Mouse (Mus musculus) right cerebral cortex, postnatal 14 days (tissue): ENCODE data around the gene Htra1.

Experiments used
- DNase-seq: peaks from one replicate; pipeline ENCODE4 v3.0.0; 2022

The Htra1 gene

DNA sequence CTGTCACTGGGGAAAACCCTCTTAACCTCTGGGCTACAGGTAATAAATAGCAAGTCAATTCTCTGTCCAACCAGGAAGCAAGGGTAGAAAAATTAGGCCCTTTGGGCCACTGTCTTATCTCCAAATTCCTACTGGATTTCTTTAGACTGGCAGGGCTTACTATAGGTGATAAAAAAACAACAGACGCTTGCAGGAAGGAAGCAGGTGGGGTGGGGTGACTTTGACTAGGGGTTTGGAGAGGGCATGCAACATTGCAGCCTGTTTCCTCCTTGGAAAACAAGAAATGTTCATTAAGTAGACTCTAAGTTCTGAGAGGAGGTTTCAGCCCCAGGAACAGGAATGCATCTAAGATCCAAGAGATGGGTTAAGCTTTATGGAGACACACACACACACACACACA lies 88.9 kb downstream of the Htra1 start:
- DNase-seq: no peak

DNA sequence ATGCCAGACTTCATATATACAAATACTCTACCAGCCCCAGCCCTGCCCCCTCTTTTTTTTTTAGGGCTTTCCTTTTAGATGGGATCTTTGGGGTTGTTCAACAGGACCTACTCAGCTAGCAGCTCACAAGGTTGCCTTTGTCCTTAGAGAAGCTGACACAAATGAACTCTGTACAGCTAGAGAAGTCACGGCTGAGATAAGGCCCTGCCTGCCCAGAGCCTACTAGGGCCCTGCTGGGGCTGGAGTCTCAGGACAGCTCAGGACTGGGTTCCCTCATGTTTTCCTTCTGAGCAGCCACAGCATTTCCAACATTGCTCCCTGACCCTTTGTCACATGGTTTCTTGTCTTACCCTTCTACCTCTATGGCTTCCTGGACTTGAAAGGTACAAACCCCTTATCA lies 91.6 kb downstream of the Htra1 start:
- no peak for DNase-seq

DNA sequence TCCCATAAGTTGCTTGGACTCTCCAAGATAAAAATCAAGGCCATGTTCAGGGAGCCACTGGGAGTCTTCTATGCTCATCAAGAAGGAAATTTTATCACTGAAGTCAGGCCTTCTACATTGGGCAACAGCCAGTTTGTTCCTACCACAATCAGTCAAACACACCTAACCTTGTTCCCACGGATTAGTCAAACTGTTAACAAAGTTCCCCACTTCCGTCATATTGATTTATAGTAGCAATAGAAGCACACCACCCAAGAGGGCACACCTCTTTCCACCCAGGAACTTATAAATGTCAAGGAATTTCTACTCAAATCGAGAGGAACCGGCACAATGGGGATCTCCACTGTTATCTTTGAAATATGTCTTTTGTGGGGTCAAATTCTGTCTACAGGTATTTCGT lies 95.8 kb downstream of the Htra1 start, which contains the start of gene Dmbt1:
Gene Dmbt1 (plus strand): TSS at position 299 of the 400 bp plus-strand sequence.
- no peak for DNase-seq
